Mouse (Mus musculus) hindbrain, embryonic 16.5 days (tissue): ENCODE data around the gene Ccn2. TPM values are rescaled to one million over a fixed set of nuclear protein-coding genes. Genes with fewer than 3 reads are reported as not detected.
"Not testable (repeated sequence)": the region's sequence is repeated elsewhere in the genome, so short reads cannot be mapped to it uniquely, and the experiment has no call there.

Experiments used
- ATAC-seq: fragments of 200-750 bp; cut with Nextera tagmentation; 2 replicates; pipeline ENCODE4 v1.8.0; 2017; ENCODE audit warnings: moderate TSS enrichment, moderate library complexity
- H3K27ac ChIP-seq: fragments of 300-500 bp; sonication (generic); 2 replicates; pipeline ENCODE4 v1.5.1; 2014; ENCODE audit warnings: low read depth, mild to moderate bottlenecking, control low read depth, low read length, moderate library complexity
- H3K27me3 ChIP-seq: fragments of 300-500 bp; sonication (generic); replicated peaks from 2 replicates; pipeline ENCODE4 v1.6.1; 2014; ENCODE audit warnings: low read length; ENCODE audit not compliant: control insufficient read depth, insufficient read depth
- H3K36me3 ChIP-seq: fragments of 300-500 bp; sonication (generic); 2 replicates; pipeline ENCODE4 v1.6.1; 2014; ENCODE audit warnings: mild to moderate bottlenecking, low read length, moderate library complexity, mixed read lengths; ENCODE audit not compliant: control insufficient read depth, insufficient read depth
- H3K4me1 ChIP-seq: fragments of 300-500 bp; sonication (generic); 2 replicates; pipeline ENCODE4 v1.6.1; 2014; ENCODE audit warnings: low read depth, low read length; ENCODE audit not compliant: control insufficient read depth, insufficient read depth
- H3K4me2 ChIP-seq: fragments of 300-500 bp; sonication (generic); 2 replicates; pipeline ENCODE4 v1.6.1; 2014; ENCODE audit warnings: mild to moderate bottlenecking, low read length, control low read depth, moderate library complexity
- H3K4me3 ChIP-seq: fragments of 300-500 bp; sonication (generic); 2 replicates; pipeline ENCODE4 v1.5.1; 2014; ENCODE audit warnings: mild to moderate bottlenecking, low read length, control low read depth, moderate library complexity
- H3K9ac ChIP-seq: fragments of 300-500 bp; sonication (generic); 2 replicates; pipeline ENCODE4 v1.6.1; 2014; ENCODE audit warnings: low read depth, mild to moderate bottlenecking, control low read depth, low read length, moderate library complexity
- H3K9me3 ChIP-seq: fragments of 300-500 bp; sonication (generic); 2 replicates; pipeline ENCODE4 v1.6.1; 2014; ENCODE audit warnings: mild to moderate bottlenecking, low read length, moderate library complexity; ENCODE audit not compliant: control insufficient read depth
- WGBS: fragments of 180-500 bp; shearing (Covaris S2); extraction: QIAGEN DNeasy Blood & Tissue Kit; methylation state at CpG from one replicate; pipeline ENCODE4 v1.1.7; 2014; 5-methylcytosine and 5-hydroxymethylcytosine counted together
- polyA plus RNA-seq: library from polyadenylated mRNA; unstranded; fragments of >200 nt; fragmentation: Nextera tagmentation; extraction: Ambion mirVana; gene quantifications from 2 replicates; pipeline ENCODE4 v1.2.1, GENCODE M21; 2015

Gene Ccn2
- polyA plus RNA-seq, 1 experiment from 2014 or later, result 5.4 TPM

GRCm38 (mm10) chr10:24616572-24616971 is 21.3 kb downstream of the Ccn2 start:
- H3K27ac ChIP-seq, ATAC-seq, H3K9me3 ChIP-seq, H3K36me3 ChIP-seq, H3K9ac ChIP-seq, H3K4me2 ChIP-seq, H3K27me3 ChIP-seq, H3K4me3 ChIP-seq, H3K4me1 ChIP-seq: not testable (repeated sequence)
- WGBS, result 100% methylated on average over 1 of the region's 1 CpGs

GRCm38 (mm10) chr10:24621572-24621971 is 26.3 kb downstream of the Ccn2 start:
- WGBS, result 45% methylated on average over 9 of the region's 9 CpGs
- no peak overlapping the region for H3K9ac ChIP-seq
- H3K27me3 ChIP-seq, result no peaks in the 10 kb centered on the region
- no peak overlapping the region for H3K4me2 ChIP-seq
- ATAC-seq, result no peak
- H3K27ac ChIP-seq, result no peak overlapping the region
- H3K36me3 ChIP-seq, result no peaks in the 10 kb centered on the region
- no peaks in the 10 kb centered on the region for H3K9me3 ChIP-seq
- no peaks in the 10 kb centered on the region for H3K4me1 ChIP-seq
- no peak overlapping the region for H3K4me3 ChIP-seq

GRCm38 (mm10) chr10:24622586-24622985 is 27.3 kb downstream of the Ccn2 start:
- Histone ChIP-seq H3K36me3 (no peaks in the 10 kb centered on the region), H3K4me1 (no peaks in the 10 kb centered on the region), H3K9ac (no peak overlapping the region), H3K4me3 (no peak overlapping the region), H3K27ac (no peak overlapping the region), H3K4me2 (no peak overlapping the region), H3K27me3 (no peaks in the 10 kb centered on the region), H3K9me3 (no peaks in the 10 kb centered on the region)
- no peak for ATAC-seq
- 25% methylated on average over 7 of the region's 7 CpGs for WGBS

- Histone ChIP-seq H3K4me2 (peak overlapping the region; percentile 33), H3K9ac (peak overlapping the region; percentile 52; the same call in 1 of the 2 replicates), H3K27ac (no peak overlapping the region), H3K4me3 (no peak overlapping the region), H3K4me1 (no peaks in the 10 kb centered on the region), H3K36me3 (no peaks in the 10 kb centered on the region), H3K27me3 (no peaks in the 10 kb centered on the region), H3K9me3 (no peaks in the 10 kb centered on the region)
- WGBS, result 32% methylated on average over 24 of the region's 24 CpGs
- peak; percentile 79 for ATAC-seq
These were observed 29.9 kb downstream of the Ccn2 start for GRCm38 (mm10) chr10:24625060-24625701.

- WGBS, result 69% methylated on average over 12 of the region's 12 CpGs
- Histone ChIP-seq H3K9ac (no peak overlapping the region), H3K36me3 (no peaks in the 10 kb centered on the region), H3K4me1 (no peaks in the 10 kb centered on the region; the same call in 1 of the 2 replicates), H3K4me3 (no peak overlapping the region), H3K4me2 (no peak overlapping the region), H3K9me3 (no peaks in the 10 kb centered on the region), H3K27me3 (no peaks in the 10 kb centered on the region), H3K27ac (no peak overlapping the region)
- ATAC-seq, result no peak
These were observed 32.0 kb downstream of the Ccn2 start for GRCm38 (mm10) chr10:24627262-24627661.

- ATAC-seq, result no peak
- 88% methylated on average over 9 of the region's 9 CpGs for WGBS
- Histone ChIP-seq H3K4me1 (no peaks in the 10 kb centered on the region; the same call in 1 of the 2 replicates), H3K4me2 (no peak overlapping the region), H3K27ac (no peak overlapping the region), H3K4me3 (no peak overlapping the region), H3K27me3 (no peaks in the 10 kb centered on the region), H3K9me3 (no peaks in the 10 kb centered on the region), H3K36me3 (no peaks in the 10 kb centered on the region), H3K9ac (no peak overlapping the region)
These were observed 33.2 kb downstream of the Ccn2 start for GRCm38 (mm10) chr10:24628466-24628865.

GRCm38 (mm10) chr10:24629086-24629720 is 34.0 kb downstream of the Ccn2 start:
- Histone ChIP-seq H3K27ac (no peak overlapping the region), H3K4me1 (no peaks in the 10 kb centered on the region; the same call in 1 of the 2 replicates), H3K9ac (no peak overlapping the region), H3K4me3 (no peak overlapping the region), H3K27me3 (no peaks in the 10 kb centered on the region), H3K36me3 (no peaks in the 10 kb centered on the region), H3K4me2 (no peak overlapping the region), H3K9me3 (no peaks in the 10 kb centered on the region)
- no peak for ATAC-seq
- 63% methylated on average over 9 of the region's 9 CpGs for WGBS

- ATAC-seq, result peak; percentile 77
- Histone ChIP-seq H3K4me3 (peak overlapping the region; percentile 25; the same call in 1 of the 2 replicates), H3K9me3 (no peaks in the 10 kb centered on the region), H3K27ac (no peak overlapping the region), H3K9ac (no peak overlapping the region), H3K36me3 (no peaks in the 10 kb centered on the region), H3K4me1 (no peaks in the 10 kb centered on the region; the same call in 1 of the 2 replicates), H3K4me2 (peak overlapping the region; percentile 48), H3K27me3 (no peaks in the 10 kb centered on the region)
- WGBS, result 25% methylated on average over 18 of the region's 18 CpGs
These were observed 35.3 kb downstream of the Ccn2 start for GRCm38 (mm10) chr10:24630469-24631081.

GRCm38 (mm10) chr10:24631122-24631521 is 35.9 kb downstream of the Ccn2 start:
- Histone ChIP-seq H3K9me3 (no peaks in the 10 kb centered on the region), H3K4me1 (no peaks in the 10 kb centered on the region; the same call in 1 of the 2 replicates), H3K4me2 (no peak overlapping the region), H3K4me3 (no peak overlapping the region), H3K9ac (no peak overlapping the region), H3K27me3 (no peaks in the 10 kb centered on the region), H3K36me3 (no peaks in the 10 kb centered on the region), H3K27ac (no peak overlapping the region)
- ATAC-seq, result no peak
- 93% methylated on average over 5 of the region's 5 CpGs for WGBS
